Mouse (Mus musculus) embryo, embryonic 10 days (tissue): ENCODE measurements around the gene St6galnac6.

Experiments
- DNase-seq: peaks from one replicate; pipeline ENCODE4 v3.0.0-alpha.2; 2015; ENCODE audit warnings: low spot score

St6galnac6 gene

DNA sequence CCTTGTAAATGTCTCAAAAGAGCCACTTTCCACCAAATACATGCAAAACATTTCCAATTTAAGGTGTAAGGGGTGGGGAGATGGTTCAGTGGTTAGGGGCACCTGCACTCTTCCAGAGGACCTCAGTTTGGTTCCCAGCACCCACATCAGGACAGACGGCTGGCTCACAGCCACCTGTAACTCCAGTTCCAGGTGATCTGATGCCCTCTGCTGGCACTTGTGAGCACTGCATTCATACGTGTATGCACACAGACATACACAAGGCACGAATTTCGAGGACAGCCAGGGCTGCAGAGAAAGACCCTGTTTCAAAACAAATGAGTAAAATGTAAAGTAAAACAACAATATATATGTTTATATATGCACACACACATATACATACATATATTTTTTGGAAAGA, 18.1 kb downstream of the St6galnac6 start:
- DNase-seq, result no peak

DNA sequence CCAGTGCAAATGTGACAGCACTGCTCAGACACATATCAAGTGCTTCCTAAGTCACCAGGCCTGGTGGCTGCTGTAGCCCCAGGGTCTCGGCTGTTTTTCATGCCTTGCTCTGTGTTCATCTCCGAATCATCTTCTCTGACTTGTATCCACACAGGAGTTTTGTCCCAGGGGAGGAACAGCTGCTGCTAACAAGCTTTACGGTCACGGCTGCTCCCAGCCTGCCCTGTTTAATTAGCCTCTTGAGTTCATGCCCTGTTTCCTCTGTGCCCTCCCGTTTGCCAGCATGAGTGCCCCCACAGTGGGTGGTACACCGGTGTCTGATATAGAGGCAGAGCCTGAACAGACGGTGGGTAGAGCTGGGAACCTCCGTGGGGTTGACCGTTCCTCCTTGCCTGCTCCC, 18.5 kb downstream of the St6galnac6 start:
- no peak for DNase-seq

DNA sequence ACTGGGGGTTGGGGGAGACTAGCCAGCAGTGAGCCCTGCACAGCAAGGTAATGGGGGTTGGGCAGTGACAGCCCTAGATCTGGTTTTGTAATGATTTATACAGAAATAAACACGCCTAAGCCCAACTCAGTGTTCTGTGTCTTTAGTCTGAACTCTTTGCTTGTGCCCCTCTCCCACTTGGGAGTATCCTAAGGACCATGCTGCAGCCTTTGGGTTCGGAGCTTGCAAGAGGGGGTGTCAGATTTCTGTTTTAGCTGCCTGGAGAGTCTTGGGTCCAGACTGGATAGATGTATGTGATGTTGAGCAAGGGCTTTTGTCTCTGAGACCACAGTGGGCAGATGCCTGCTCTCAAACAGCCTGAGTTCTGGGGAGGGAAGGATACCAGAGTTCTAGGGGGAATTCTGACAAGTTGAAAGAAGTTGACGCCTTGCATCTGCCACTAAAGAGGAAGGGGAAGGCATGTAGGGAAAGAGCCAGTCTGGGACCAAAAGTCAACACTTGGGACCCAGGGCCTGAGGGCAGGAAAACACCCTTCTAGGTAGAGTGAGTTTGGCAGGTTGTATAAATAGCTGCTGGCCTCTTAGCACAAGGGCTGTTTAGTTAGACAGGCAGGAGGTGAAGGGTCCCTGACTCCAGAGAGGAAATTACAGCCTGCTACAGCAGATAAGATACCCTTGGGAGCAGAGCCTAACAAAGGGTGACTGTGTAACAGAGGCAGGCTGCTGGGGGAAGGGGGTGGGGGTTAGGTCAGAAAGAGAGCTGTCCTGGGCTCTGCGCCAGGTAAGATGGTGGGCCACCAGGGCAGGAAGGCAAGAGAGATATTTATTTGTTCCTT, 21.4 kb downstream of the St6galnac6 start:
- DNase-seq, result peak; percentile 77

DNA sequence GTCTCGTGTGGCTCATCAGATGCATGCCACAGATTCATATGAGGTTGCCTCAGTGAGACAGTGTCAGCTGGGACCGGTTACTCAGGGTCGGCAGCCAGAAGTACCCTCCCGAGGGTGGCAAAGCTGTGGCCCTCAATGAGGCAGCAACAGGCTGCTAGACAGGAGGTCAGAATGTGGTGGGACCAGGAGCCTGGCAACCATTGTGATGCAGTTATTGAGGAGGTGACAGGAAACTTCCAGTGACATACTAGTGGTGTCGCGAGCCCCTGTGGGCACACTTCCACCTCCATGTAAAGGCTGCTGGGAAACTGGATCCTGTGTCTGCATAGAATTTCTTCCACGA, 22.0 kb downstream of the St6galnac6 start, which contains the start of gene Ak1:
Gene Ak1 (plus strand): TSS at position 242 of the 343 bp plus-strand sequence.
- DNase-seq, result no peak

DNA sequence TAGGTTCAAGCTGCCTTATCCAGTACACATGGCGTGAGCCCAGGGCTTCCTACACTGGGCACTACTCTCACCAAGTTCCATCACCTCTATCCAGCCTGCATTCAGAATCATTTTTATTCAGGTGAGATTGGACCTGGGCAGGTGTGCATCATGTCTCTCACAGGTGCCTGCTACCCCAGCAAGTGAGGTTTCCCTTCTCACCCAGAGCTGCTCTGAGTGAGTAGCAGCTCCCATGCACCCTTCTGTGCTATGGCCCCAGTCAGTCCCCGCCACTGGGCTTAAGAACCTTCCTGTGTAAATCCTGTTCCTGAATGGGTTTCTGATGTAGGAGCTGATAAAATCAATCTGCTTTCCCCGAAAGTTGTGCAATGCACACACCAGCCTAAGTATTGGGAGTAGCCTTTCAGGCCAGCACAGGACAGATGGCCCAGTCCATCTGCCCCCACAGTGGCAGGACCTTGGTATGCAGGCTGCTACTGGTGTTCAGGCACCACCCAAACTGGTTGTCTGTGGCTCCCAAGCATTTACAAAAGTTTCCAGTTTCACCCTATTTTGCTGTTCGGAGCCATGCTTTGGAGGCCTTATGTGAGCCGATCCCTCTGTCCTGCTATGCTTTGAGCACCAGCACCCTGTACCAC, 24.7 kb downstream of the St6galnac6 start:
- DNase-seq, result no peak

DNA sequence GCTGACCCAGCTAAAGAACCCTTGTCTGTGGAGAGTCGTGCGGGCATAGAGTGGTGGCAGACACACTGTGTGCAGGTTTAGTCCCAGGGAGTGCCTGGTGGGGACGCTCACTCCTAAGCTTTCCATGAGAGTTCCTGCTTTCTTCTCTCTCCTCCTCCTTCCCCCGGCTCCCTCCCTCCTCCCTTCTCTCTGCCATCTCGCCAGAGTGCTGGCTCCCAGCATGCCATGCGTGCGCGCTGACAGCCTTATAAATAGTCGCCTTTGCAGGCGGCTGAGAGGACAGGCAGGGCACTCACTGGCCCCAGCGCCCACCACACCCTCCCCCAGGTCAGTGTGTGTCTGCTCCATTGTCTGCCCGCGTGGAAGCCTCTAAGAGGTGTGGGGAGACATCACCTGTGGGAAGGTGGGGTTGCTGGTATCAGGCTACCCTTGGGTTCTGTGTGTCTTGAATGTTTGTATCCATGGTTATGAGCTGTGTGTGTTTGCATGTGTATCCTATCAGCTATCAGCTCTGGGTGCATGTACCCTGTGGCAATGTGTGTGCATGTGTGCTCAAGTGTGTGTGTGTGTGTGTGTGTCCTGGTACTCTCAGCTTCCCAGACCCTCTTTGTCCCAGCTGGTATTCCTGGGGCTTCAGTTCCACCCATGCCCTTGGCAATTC, 25.8 kb downstream of the St6galnac6 start:
- DNase-seq, result peak; percentile 88

DNA sequence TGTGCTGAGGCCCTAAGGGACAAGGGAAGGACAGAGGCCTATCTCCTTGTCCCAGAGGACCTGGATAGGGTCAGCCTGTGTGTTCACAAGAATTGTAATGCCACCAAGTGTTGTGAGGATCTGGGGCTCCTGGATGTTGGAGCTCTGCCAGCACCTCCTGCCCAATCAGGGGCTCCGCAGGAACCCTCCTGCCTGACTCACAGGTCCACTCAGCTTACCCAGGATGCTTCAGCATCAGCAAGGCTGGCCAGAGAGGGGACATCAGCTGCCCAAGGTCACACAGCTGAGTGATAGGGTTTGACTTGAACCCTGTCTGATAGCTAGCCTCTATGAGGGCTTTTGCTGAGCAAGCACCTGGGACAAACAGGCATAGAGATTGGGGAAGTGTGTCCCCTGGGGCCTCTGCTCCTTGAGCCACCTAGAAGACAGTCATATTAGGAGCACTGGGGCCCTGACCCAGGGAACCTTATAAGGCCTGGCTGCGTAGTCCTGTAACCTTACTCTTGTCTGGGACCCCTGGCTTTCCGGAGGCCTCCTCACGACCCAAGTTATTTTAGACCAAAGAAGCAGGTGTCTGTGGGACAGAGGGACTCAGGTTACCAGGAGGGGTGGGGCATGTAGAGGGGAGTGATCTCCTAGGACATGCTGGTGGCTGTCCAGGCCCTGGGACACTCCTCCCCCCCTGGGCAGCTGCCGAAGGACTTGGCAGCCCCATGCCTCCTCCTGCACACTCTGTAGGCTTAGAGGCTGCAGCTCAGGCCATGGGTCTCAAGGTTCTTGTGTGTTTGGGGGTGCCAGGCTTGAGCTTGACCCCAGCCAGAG, 26.6 kb downstream of the St6galnac6 start:
- no peak for DNase-seq

DNA sequence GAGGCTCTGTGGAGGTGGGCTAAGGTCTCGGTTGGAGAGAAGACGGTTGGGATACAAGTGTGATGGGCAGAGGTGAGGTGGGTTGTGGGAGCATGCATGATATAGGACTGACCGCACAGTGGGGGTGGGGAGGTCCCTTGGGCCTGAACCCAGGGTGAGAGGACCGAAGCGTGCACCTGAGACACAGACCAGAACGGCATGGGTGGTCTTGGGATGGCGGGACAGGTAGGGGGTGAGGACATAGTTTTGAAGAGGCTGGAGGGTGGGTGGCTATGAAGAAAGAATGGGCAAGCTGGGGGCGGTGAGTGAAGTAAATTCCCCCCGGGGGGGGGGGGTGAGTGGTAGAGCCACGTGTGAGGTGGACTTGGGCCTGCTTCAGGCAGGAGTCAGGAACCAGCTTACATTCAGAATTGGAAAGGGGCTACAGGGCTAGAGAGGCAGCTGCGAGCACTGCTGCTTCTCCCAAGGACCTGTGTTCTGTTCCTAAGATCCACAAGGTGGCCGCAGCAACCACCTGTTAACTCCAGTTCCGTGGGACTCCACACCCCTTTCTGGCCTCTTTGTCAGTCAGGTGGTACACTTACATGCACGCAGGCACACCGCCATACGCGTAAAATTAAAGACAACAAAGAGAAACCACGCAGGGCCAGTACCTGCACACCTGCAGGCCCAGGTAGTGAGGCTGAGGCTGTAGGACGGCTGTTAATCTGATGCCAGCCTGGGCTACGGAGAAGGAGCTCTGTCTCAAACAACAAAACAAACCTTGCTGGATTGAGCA, 27.9 kb downstream of the St6galnac6 start:
- no peak for DNase-seq

DNA sequence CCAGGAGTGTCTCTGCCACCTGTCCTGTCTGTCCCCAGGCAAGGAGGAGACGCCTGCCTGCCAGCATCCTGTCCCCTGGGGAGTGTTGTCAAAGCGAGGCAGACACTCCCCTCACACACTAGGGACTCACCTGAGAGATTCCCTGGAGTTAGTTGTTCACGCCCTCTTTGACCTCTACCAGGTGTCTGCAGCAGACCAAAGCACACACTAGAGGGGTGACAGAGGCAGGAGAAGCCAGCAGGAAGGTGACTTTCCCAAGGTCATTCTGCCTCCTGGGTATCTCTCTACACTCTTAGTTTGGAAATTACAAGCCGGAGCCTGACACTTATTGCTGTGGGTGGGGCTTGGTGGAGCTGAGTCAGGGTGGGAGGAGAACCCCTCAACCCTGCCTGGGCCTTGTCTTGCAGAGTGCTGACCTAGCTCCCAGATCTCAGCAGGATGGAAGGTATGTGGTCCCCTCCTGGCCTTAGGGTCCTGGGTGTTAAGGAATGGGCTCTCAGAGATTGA, 28.6 kb downstream of the St6galnac6 start:
- DNase-seq, result no peak

DNA sequence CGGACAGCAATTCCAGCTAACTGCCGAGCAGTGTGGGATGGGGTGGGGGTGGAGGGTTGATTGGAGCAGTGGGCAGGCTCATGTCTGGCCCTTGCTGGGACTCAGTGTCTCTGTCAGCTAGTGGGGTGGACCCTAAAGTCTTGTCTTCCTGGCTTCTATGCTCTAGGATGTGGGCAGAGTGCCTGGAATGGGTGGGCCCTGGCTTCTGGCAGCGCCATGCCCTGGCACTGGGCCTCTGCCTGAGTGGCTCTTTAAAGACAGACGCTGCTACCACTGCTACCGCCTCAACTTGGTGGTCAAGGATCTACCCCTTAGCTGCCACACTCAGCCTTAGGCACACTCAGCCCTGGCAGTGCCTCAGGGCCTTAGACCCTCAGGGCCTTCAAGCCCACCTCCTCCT, 29.2 kb downstream of the St6galnac6 start:
- DNase-seq, result no peak

DNA sequence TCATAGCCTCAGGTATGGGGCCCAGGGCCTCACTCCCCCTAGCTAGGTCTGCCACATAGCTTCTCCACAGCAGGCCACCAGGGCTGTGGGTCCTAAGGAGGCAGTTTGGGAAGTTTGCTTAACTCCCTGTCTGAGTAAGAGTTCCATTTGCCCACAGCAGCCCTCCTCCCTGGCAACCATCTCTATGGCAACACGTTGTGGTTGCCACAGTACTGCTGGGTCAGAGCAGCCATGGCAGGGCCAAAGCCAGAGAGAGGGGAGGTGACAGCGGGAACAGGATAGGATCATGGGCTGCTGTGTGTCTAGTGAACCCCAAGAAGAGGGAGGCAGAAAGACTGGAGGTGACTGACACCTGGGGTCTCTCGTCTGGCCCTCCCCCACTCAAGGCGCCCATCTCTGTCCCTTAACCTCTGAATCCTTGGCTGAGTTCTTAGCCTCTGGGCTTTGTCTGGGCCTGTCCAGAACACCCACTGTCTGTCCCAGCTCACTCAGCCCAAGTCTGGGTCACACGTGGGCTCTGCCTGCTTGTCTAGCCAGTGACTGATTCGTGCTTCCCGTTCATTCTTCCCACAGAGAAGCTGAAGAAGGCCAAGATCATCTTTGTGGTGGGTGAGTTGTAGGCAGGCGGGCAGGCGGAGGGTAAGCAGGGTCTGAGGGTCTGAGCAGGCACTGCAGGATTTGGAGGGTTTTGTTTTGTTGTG, 29.9 kb downstream of the St6galnac6 start:
- DNase-seq, result peak; percentile 91

DNA sequence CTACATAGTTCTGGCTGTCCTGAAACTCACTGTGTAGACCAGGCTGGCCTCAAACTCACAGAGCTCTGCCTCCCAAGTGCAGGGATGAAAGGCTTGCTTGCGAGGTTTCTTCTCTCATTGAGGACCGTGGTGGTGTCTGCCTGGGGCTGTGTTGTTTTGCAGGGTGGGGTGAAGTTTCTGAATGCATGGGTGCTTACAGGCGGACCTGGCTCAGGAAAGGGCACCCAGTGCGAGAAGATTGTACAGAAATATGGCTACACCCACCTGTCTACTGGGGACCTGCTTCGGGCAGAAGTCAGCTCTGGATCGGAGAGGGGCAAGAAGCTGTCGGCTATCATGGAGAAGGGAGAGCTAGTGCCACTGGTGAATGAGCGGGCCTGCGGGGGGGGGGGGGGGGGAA, 30.5 kb downstream of the St6galnac6 start:
- DNase-seq, result no peak

DNA sequence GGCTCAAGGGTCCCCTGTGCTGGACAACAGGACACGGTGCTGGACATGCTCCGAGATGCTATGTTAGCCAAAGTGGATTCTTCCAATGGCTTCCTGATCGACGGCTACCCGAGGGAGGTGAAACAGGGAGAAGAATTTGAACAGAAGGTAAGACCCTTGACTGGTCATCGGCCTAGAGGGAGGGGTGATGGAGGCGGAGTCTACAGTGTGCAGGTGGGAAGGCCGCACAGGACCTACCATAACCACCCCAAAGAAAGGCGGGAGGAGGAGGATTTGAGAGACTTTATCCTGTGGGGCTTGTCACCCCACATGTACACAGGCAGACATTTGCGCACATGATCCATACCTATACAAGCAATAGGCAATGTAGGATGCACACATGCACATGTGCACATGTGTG, 31.5 kb downstream of the St6galnac6 start:
- no peak for DNase-seq

DNA sequence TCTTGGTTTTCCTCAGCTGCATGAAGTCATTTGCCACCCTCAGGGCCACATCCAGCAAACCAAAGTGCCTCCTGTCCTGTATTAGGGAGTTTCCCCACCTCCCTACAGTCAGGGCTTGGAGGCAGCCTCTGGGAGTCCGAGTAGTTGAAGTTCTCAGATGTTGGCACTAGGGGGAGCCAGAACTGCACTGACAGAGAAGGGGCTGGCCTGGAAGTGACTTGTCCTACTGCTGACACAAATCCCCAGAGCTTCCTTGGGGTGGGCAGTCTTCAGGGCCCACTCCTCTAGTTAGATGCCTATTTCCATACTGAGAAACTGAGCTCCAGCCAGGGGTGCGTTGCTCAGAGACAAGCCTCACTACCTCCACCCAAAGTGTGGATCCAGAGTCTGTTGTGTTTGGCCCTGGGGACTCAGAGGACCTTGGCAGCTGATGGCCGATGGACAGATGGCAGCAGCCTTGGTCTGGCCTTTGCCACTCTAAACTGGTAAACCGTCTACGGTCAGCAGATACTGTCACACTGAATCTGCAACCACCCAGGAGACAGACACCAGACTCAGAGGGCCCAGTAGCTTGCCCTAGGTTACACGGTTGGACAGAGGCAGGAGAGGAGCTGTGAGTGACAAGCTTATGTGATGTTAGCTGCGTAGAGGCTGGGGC, 32.4 kb downstream of the St6galnac6 start:
- peak; percentile 89 for DNase-seq

DNA sequence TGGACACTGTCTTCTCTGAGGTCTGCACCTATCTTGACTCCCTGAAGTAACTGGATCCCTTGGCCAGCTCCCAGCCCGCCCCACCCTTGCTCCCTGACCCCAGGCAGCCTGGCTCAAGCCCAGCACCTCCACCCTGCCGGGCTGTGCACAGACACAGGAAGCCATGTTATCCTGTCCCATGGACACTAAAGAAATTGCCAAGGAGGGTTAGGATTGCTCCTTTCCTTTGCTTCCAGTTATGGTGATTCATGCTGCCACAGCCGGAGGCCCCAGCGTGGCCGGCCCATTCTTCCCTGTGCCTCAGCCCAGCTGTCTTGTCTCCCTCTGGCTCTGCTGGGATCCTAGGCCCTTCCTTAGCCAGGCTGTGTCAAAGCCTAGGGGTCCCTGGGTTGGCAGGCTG, 34.2 kb downstream of the St6galnac6 start:
- DNase-seq, result no peak

DNA sequence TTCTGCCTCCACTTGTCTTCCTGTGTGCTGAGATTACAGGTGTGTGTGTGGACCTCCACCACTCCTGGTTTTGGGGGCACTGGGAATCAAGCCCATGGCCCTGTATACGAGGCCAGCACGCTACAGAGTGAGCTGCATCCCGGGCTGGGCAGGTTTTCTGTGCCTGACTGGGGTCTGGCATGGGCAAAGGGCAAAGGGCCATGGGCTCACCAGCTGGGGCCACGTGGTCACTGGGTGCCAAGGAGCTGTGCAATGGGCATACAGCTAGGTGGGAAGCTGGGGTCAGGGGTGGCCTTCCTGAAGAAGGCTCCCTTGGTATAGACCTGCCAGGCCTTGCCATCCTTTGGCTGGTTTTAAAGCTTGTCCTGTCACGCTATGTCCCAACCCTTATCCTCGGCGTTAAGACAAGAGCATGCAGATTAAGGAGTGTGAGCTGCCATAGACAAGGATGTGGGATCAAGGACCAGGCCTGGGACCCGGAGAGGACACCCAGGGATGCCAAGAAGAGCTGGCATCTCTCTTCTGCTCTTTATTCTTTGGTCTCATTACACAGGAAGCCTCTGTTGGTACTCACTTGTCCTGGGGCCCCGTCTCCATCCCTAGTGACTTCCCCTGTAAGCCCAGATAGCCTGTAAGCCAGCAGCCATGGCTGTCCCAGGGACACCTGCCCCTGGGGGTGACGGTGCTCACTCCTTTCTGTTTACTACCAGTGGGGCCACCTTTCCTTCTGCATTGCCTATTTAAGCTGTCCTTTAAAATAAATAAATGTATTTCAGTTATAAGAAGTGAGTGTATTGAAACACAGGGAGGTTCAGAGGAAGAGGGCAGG, 35.0 kb downstream of the St6galnac6 start:
- DNase-seq, result no peak

DNA sequence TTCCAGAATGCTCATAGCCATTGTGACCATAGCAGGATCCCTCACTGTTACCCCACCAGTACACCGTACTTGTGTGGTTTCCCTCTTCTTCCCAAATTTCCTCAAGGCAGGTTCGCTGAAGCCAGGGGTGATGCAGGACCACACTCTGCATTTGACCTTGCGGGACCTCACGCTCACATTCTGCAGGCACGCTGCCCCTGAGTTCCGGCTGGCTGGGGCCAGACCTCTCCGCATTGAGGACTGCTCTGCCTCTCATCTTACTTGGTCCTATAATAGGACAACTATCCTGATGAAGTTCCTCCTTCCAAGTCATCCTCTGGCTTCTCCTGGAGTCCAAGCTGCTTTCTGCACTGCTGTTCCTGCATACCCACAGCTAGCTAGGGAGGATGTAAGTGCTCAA, 37.1 kb downstream of the St6galnac6 start:
- no peak for DNase-seq

DNA sequence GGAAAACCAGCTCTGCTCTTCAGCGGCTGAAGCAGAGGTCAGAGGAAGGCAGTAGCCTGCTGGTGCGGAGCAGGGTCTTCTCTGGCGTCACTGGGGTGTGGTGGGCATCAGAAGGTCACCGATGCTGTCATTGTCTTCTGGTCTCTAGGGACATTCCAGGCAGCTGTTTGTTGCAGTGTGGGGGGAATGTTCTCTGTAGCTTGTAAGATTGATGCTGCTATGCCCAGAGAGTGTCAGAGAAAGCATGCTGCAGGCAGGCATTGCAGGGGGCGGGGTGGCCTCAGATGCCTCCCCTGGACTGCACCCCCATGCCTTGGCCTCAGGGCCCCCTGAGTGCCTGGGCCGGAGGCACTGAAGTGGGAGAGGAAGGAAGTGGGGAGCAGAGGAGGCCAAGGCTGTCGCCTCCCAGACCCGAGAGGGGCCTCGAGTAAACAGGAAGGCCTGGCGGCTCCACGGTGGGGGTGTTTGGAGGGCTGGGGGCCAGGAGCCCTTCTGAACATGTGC, 38.3 kb downstream of the St6galnac6 start:
- DNase-seq, result peak; percentile 67

DNA sequence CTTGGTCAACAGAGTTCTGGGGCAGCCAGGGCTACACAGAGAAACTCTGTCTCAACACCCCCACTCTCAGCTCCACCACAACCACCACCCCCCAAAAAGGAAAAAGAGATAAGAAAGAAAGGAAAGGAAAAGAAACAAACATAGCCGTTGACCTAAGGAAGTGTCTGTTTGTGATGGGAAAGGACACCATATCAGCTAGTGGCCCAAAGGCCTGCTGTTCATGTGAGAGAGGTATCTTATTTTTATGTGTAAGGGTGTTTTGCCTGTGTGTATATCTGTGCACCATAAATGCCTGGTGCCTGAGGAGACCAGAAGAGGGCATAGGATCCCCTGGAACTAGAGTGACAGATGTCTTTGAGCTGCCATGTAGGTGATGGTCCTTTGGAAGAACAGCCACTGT, 40.1 kb downstream of the St6galnac6 start:
- DNase-seq, result no peak
